Mouse (Mus musculus): Measurements from ENCODE around the gene Txnip. TPM values are rescaled to one million over a fixed set of nuclear protein-coding genes. Genes with fewer than 3 reads are reported as not detected.

Gene Txnip
- polyA plus RNA-seq, 1 experiment from 2014 or later: 51.0 TPM

DNA sequence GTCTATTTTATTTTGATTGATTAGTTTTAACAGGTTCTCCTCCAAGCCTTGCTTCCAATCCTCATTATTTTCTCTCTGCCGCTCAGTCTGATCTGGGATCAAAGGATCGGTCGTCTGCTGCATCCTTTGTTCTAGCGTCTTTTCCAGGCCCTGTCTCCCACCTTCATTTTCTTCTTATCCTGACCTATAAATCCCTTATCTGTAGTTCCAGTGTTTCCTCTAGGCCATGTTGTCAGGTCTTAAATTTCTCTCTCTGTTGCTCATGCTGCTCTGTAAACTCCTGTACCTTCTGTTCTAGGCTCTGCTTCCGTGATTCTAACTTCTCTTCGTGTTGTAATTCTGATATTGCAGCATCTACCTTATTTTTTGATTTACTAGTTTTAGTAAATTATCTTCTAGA lies 17.0 kb upstream of the Txnip start:
- H3K27me3 ChIP-seq: peaks cover 12% of the 10 kb centered on the region
- WGBS: 20% methylated on average over 6 of the region's 6 CpGs
- no peak overlapping the region for H3K4me3 ChIP-seq
- no peaks in the 10 kb centered on the region for H3K36me3 ChIP-seq (ENCODE audit: poor library complexity, severe bottlenecking)
- ATAC-seq: no peak
- H3K4me2 ChIP-seq: no peak overlapping the region
- H3K27ac ChIP-seq: no peak overlapping the region
- H3K9me3 ChIP-seq (replicated peaks): no peaks in the 10 kb centered on the region
- no peak overlapping the region for H3K9ac ChIP-seq
- no peaks in the 10 kb centered on the region for H3K4me1 ChIP-seq

DNA sequence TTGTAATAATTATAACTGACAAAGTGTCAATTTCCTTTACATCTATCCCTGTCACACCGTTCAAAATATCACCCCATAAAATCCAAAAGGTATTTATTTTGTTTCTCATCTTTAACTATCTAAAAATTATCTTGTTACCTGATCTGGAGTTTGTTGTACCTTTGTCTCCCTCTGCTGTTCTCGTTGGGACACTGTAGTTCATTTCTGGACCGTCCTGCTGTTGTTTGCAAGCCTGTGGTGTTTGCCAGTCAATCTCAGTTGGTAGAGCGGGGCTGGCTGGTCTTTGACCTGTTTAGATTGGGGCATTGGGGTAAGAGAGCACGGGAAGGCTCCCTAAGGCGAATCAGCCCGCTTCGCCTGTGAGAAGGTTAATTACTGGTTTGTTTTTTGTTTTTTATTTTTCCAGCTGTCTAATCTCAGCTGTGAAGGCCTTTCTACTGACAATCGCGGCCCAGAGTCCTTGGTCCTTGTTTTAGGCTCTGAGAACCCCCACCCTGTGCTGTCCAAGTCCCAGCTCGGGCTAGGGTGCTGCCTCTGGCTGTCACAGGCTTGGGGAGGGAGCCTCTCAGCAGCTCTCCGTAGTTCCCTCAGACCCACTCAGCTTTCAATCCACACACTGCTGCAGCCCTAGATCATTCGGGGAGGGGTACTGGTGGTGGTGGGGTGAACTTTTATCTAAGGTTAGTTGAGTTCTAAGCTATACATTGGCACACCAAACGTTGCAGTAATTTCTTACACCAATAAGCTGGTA lies 16.3 kb upstream of the Txnip start:
- no peak overlapping the region for H3K9ac ChIP-seq
- H3K27me3 ChIP-seq: peaks cover 15% of the 10 kb centered on the region
- no peaks in the 10 kb centered on the region for H3K9me3 ChIP-seq (replicated peaks)
- ATAC-seq: no peak
- H3K4me1 ChIP-seq: no peaks in the 10 kb centered on the region
- no peak overlapping the region for H3K4me3 ChIP-seq
- 17% methylated on average over 14 of the region's 14 CpGs for WGBS
- no peak overlapping the region for H3K27ac ChIP-seq
- no peak overlapping the region for H3K4me2 ChIP-seq
- H3K36me3 ChIP-seq (ENCODE audit: poor library complexity, severe bottlenecking): no peaks in the 10 kb centered on the region

- Histone ChIP-seq H3K9ac (no peak overlapping the region), H3K27ac (no peak overlapping the region), H3K4me2 (no peak overlapping the region), H3K4me1 (no peaks in the 10 kb centered on the region), H3K36me3 (ENCODE audit: poor library complexity, severe bottlenecking) (no peaks in the 10 kb centered on the region), H3K27me3 (peaks cover 15% of the 10 kb centered on the region), H3K9me3 (replicated peaks) (no peaks in the 10 kb centered on the region), H3K4me3 (no peak overlapping the region)
- ATAC-seq: no peak
- 77% methylated on average over 8 of the region's 8 CpGs for WGBS
Observed at GRCm38 (mm10) chr3:96542554-96542953, 15.2 kb upstream of the Txnip start.

DNA sequence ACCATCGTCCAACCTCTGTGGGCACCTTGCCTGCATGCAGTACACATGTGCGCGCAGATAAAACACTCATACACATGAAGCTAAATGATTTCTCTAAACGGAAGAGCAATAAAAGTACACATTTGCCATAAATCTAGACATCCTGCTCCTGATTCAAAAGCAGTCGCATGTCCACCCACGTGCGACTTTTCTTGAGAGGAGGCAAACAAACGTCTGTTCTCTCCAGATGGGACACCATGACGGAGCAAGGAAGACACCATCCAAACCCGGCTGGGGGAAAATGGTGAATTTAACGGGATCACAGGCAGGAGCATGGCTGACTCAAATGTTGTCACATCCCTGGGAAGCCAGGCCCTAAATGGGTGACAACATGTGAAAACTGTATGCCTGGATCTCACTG lies 14.4 kb upstream of the Txnip start:
- Histone ChIP-seq H3K9ac (no peak overlapping the region), H3K4me3 (no peak overlapping the region), H3K27ac (no peak overlapping the region), H3K27me3 (peaks cover 15% of the 10 kb centered on the region), H3K4me2 (no peak overlapping the region), H3K36me3 (ENCODE audit: poor library complexity, severe bottlenecking) (no peaks in the 10 kb centered on the region), H3K4me1 (no peaks in the 10 kb centered on the region), H3K9me3 (replicated peaks) (no peaks in the 10 kb centered on the region)
- WGBS: 90% methylated on average over 11 of the region's 11 CpGs
- ATAC-seq: no peak

- Histone ChIP-seq H3K36me3 (ENCODE audit: poor library complexity, severe bottlenecking) (no peaks in the 10 kb centered on the region), H3K27ac (no peak overlapping the region), H3K4me3 (no peak overlapping the region), H3K9ac (no peak overlapping the region), H3K9me3 (replicated peaks) (no peaks in the 10 kb centered on the region), H3K4me2 (no peak overlapping the region), H3K27me3 (peaks cover 12% of the 10 kb centered on the region), H3K4me1 (no peaks in the 10 kb centered on the region)
- ATAC-seq: no peak
- 49% methylated on average over 1 of the region's 1 CpGs for WGBS
Observed at GRCm38 (mm10) chr3:96545565-96545964, 12.2 kb upstream of the Txnip start.

DNA sequence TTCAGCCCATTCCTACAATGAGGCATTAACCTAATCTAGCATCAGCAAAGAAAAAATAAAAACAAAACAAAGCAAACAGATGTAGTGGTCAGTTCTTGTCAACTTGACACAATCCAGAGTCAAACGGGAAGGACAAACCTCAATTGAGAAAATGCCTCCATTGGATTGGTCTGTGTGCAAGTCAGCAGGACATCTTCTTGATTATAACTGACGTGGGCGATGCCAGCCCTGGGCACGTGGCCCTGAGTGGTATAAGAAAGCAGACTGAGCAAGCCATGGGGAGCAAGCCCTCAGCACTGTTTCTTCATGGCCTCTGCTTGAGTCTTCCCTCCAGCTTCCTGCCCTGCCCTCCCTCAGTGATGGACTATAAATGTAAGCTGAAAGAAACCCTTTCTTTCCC lies 10.9 kb upstream of the Txnip start:
- Histone ChIP-seq H3K4me3 (no peak overlapping the region), H3K4me2 (peak overlapping the region; percentile 43), H3K27me3 (peaks cover 12% of the 10 kb centered on the region), H3K9me3 (replicated peaks) (no peaks in the 10 kb centered on the region), H3K36me3 (ENCODE audit: poor library complexity, severe bottlenecking) (no peaks in the 10 kb centered on the region), H3K27ac (no peak overlapping the region), H3K9ac (no peak overlapping the region), H3K4me1 (no peaks in the 10 kb centered on the region)
- 41% methylated on average over 4 of the region's 4 CpGs for WGBS
- ATAC-seq: 0 out of 2 replicates have a peak, but pooled peaks have one; percentile 13

- Histone ChIP-seq H3K9ac (no peak overlapping the region), H3K36me3 (ENCODE audit: poor library complexity, severe bottlenecking) (no peaks in the 10 kb centered on the region), H3K27me3 (peaks cover 12% of the 10 kb centered on the region), H3K4me3 (no peak overlapping the region), H3K4me2 (peak overlapping the region; percentile 43), H3K9me3 (replicated peaks) (no peaks in the 10 kb centered on the region), H3K4me1 (no peaks in the 10 kb centered on the region), H3K27ac (no peak overlapping the region)
- WGBS: 6% methylated on average over 14 of the region's 14 CpGs
- ATAC-seq: peak; percentile 55; the same call in 1 of the 2 replicates
Observed at GRCm38 (mm10) chr3:96547389-96547960, 10.3 kb upstream of the Txnip start.

DNA sequence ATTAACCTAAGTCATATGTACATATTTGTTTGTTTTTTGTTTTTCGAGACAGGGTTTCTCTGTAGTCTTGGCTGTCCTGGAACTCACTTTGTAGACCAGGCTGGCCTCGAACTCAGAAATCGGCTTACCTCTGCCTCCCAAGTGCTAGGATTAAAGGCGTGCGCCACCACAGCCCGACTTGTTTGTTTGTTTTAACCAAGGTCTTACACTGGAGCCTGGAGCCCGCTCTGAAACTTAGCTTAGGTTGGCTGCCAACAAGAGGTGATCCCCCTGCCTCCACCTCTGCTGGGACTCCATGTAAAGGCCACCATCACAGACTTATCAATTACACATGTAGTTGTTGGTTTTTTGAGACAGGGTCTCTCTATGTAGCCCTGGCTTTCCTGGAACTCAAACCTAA lies 8.9 kb upstream of the Txnip start:
- 89% methylated on average over 7 of the region's 7 CpGs for WGBS
- H3K36me3 ChIP-seq (ENCODE audit: poor library complexity, severe bottlenecking): no peaks in the 10 kb centered on the region
- no peak overlapping the region for H3K9ac ChIP-seq
- no peak overlapping the region for H3K4me2 ChIP-seq
- ATAC-seq: no peak
- no peak overlapping the region for H3K4me3 ChIP-seq
- H3K4me1 ChIP-seq: no peaks in the 10 kb centered on the region
- H3K27me3 ChIP-seq: peaks cover 12% of the 10 kb centered on the region
- no peak overlapping the region for H3K27ac ChIP-seq
- H3K9me3 ChIP-seq (replicated peaks): no peaks in the 10 kb centered on the region

- Histone ChIP-seq H3K27ac (no peak overlapping the region), H3K36me3 (ENCODE audit: poor library complexity, severe bottlenecking) (no peaks in the 10 kb centered on the region), H3K9ac (no peak overlapping the region), H3K4me3 (no peak overlapping the region), H3K4me1 (0 out of 2 replicates have a peak, but pooled peaks cover under 1% of the 10 kb centered on the region), H3K4me2 (no peak overlapping the region), H3K9me3 (replicated peaks) (no peaks in the 10 kb centered on the region), H3K27me3 (peaks cover 7% of the 10 kb centered on the region; the same call in 1 of the 2 replicates)
- WGBS: 84% methylated on average over 5 of the region's 5 CpGs
- ATAC-seq: no peak
Observed at GRCm38 (mm10) chr3:96549346-96549745, 8.4 kb upstream of the Txnip start.

- no peaks in the 10 kb centered on the region for H3K27me3 ChIP-seq
- H3K9me3 ChIP-seq (replicated peaks): no peaks in the 10 kb centered on the region
- H3K36me3 ChIP-seq (ENCODE audit: poor library complexity, severe bottlenecking): no peaks in the 10 kb centered on the region
- H3K4me1 ChIP-seq: peaks cover 19% of the 10 kb centered on the region
- 10% methylated on average over 8 of the region's 8 CpGs for WGBS
- no peak overlapping the region for H3K4me2 ChIP-seq
- no peak overlapping the region for H3K4me3 ChIP-seq
- no peak overlapping the region for H3K9ac ChIP-seq
- no peak overlapping the region for H3K27ac ChIP-seq
- no peak for ATAC-seq
Observed at GRCm38 (mm10) chr3:96551203-96551602, 6.6 kb upstream of the Txnip start.

GRCm38 (mm10) chr3:96551890-96552289 lies 5.9 kb upstream of the Txnip start:
- Histone ChIP-seq H3K36me3 (ENCODE audit: poor library complexity, severe bottlenecking) (no peaks in the 10 kb centered on the region), H3K9ac (no peak overlapping the region), H3K27me3 (no peaks in the 10 kb centered on the region), H3K27ac (no peak overlapping the region), H3K4me3 (no peak overlapping the region), H3K4me1 (peaks cover 24% of the 10 kb centered on the region), H3K4me2 (no peak overlapping the region), H3K9me3 (replicated peaks) (no peaks in the 10 kb centered on the region)
- ATAC-seq: no peak
- 74% methylated on average over 7 of the region's 7 CpGs for WGBS

- no peaks in the 10 kb centered on the region for H3K27me3 ChIP-seq
- H3K9ac ChIP-seq: no peak overlapping the region
- H3K4me1 ChIP-seq: peaks cover 33% of the 10 kb centered on the region
- H3K4me3 ChIP-seq: no peak overlapping the region
- no peak overlapping the region for H3K27ac ChIP-seq
- ATAC-seq: no peak
- 84% methylated on average over 6 of the region's 6 CpGs for WGBS
- no peaks in the 10 kb centered on the region for H3K36me3 ChIP-seq (ENCODE audit: poor library complexity, severe bottlenecking)
- no peaks in the 10 kb centered on the region for H3K9me3 ChIP-seq (replicated peaks)
- no peak overlapping the region for H3K4me2 ChIP-seq
Observed at GRCm38 (mm10) chr3:96553601-96554000, 4.2 kb upstream of the Txnip start.

GRCm38 (mm10) chr3:96554251-96554650 lies 3.5 kb upstream of the Txnip start:
- Histone ChIP-seq H3K27me3 (no peaks in the 10 kb centered on the region), H3K4me1 (peaks cover 39% of the 10 kb centered on the region), H3K4me3 (no peak overlapping the region), H3K27ac (no peak overlapping the region), H3K4me2 (no peak overlapping the region), H3K36me3 (ENCODE audit: poor library complexity, severe bottlenecking) (no peaks in the 10 kb centered on the region), H3K9ac (no peak overlapping the region), H3K9me3 (replicated peaks) (no peaks in the 10 kb centered on the region)
- WGBS: 81% methylated on average over 6 of the region's 6 CpGs
- ATAC-seq: no peak
